Mouse (Mus musculus) heart, embryonic 14.5 days (tissue): ENCODE measurements around the gene Slc22a20. TPM values are rescaled to one million over a fixed set of nuclear protein-coding genes. Genes with fewer than 3 reads are reported as not detected.

Source experiments
- ATAC-seq: fragments of 200-750 bp; cut with Nextera tagmentation; 2 replicates; pipeline ENCODE4 v1.8.0; 2017; ENCODE audit warnings: low read depth, moderate TSS enrichment; ENCODE audit not compliant: insufficient number of reproducible peaks, insufficient read depth, low FRiP score
- H3K27ac ChIP-seq, 2 experiments: fragments of 200-500 bp in 1 of 2; fragments of 300-500 bp in 1 of 2; sonication (generic) in 1 of 2; replicated peaks in 1 of 2; 2 replicates each; pipeline ENCODE4 v1.5.1; 2012 to 2014; ENCODE audit warnings: low read depth in 2 of 2, low read length in 2 of 2, control low read depth in 1 of 2, mild to moderate bottlenecking in 1 of 2, mixed read lengths in 1 of 2; ENCODE audit not compliant: control insufficient read depth in 1 of 2, insufficient read depth in 1 of 2
- H3K27me3 ChIP-seq: fragments of 300-500 bp; sonication (generic); 2 replicates; pipeline ENCODE4 v1.6.1; 2014; ENCODE audit warnings: mild to moderate bottlenecking, low read length, control low read depth; ENCODE audit not compliant: control insufficient read depth, insufficient read depth
- H3K36me3 ChIP-seq: fragments of 300-500 bp; sonication (generic); 2 replicates; pipeline ENCODE4 v1.6.1; 2014; ENCODE audit warnings: mild to moderate bottlenecking, control low read depth, low read length, mixed read lengths; ENCODE audit not compliant: control insufficient read depth, insufficient read depth
- H3K4me1 ChIP-seq, 2 experiments: fragments of 200-500 bp in 1 of 2; fragments of 300-500 bp in 1 of 2; sonication (generic) in 1 of 2; 2 replicates each; pipeline ENCODE4 v1.6.1; 2012 to 2014; ENCODE audit warnings: low read length in 2 of 2, control low read depth in 1 of 2, mixed read lengths in 1 of 2; ENCODE audit not compliant: control insufficient read depth in 2 of 2, insufficient read depth in 2 of 2
- H3K4me2 ChIP-seq: fragments of 300-500 bp; sonication (generic); 2 replicates; pipeline ENCODE4 v1.6.1; 2014; ENCODE audit warnings: mild to moderate bottlenecking, low read length
- H3K4me3 ChIP-seq, 2 experiments: fragments of 200-500 bp in 1 of 2; fragments of 300-500 bp in 1 of 2; sonication (generic) in 1 of 2; 2 replicates each; pipeline ENCODE4 v1.5.1; 2012 to 2014; ENCODE audit warnings: low read length in 2 of 2, mild to moderate bottlenecking in 2 of 2, control low read depth in 1 of 2, low read depth in 1 of 2, moderate library complexity in 1 of 2; ENCODE audit not compliant: control insufficient read depth in 1 of 2, insufficient read depth in 1 of 2
- H3K9ac ChIP-seq: fragments of 300-500 bp; sonication (generic); 2 replicates; pipeline ENCODE4 v1.6.1; 2014; ENCODE audit warnings: mild to moderate bottlenecking, low read length
- H3K9me3 ChIP-seq: fragments of 300-500 bp; sonication (generic); 2 replicates; pipeline ENCODE4 v1.6.1; 2016; ENCODE audit warnings: low read length, control low read depth; ENCODE audit not compliant: control insufficient read depth
- WGBS: fragments of 180-500 bp; shearing (Covaris S2); extraction: QIAGEN DNeasy Blood & Tissue Kit; methylation state at CpG from one replicate; pipeline ENCODE4 v1.1.7; 2014; 5-methylcytosine and 5-hydroxymethylcytosine counted together
- polyA plus RNA-seq: library from polyadenylated mRNA; unstranded; fragments of >200 nt; fragmentation: Nextera tagmentation; extraction: Ambion mirVana; gene quantifications from 2 replicates; pipeline ENCODE4 v1.2.1, GENCODE M21; 2014

Gene Slc22a20
- polyA plus RNA-seq, 1 experiment from 2014 or later = not detected

DNA sequence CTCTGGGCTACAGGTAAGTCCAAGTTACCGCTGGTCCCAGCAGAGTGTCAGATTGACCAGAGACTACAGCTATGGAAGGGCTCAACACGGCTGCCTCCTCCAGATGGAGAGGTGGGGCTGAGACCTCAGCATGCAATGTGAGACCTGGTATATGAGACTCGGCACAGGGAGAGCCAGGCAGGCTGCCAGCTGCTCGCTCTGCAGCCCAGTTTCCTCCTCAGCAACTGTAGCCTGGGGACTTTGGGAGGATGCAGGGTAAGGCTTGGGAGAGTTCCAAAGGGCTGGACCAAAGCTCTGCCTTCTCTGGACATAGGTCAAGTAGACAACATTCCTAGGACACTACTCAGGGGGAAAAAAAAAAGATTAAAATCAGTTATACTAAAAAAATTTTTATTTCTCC is 45.8 kb downstream of the Slc22a20 start:
- no peak overlapping the region for H3K9ac ChIP-seq
- WGBS = 46% methylated on average over 4 of the region's 4 CpGs
- H3K27ac ChIP-seq = peak overlapping the region; percentile 14 to 74; a peak in 3 of 4 replicates
- no peaks in the 10 kb centered on the region for H3K9me3 ChIP-seq
- H3K4me2 ChIP-seq = no peak overlapping the region
- ATAC-seq = peak; percentile 37; the same call in 1 of the 2 replicates
- H3K36me3 ChIP-seq = peaks cover 43% of the 10 kb centered on the region
- H3K27me3 ChIP-seq = no peaks in the 10 kb centered on the region
- no peak overlapping the region for H3K4me3 ChIP-seq
- peaks cover 48 to 61% of the 10 kb centered on the region in 2 experiments for H3K4me1 ChIP-seq

DNA sequence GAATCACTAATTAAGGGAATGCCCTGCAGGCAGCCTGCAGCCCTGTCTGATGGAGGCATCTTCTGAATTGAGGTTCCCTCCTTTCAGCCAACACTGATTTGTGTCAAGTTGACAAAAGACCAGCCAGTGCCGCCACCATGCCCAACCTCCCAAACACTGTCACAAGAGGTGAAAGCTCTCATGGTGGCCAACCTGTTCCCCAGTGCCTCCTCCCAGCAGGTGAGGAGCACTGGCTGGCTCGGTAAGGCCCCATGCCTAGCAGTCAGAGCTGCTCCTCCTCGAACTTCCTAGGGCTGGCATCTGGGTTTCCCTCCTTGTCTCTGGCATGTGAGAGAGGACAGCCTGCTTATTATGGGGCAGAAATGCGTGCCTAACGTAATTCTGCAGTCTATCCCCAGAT is 46.2 kb downstream of the Slc22a20 start:
- no peak overlapping the region; the same call in 1 of the 2 replicates for H3K9ac ChIP-seq
- no peak overlapping the region for H3K4me2 ChIP-seq
- no peaks in the 10 kb centered on the region for H3K9me3 ChIP-seq
- ATAC-seq = no peak
- peaks cover 43% of the 10 kb centered on the region for H3K36me3 ChIP-seq
- WGBS = 77% methylated on average over 5 of the region's 5 CpGs
- H3K4me3 ChIP-seq = no peak overlapping the region
- no peaks in the 10 kb centered on the region for H3K27me3 ChIP-seq
- H3K4me1 ChIP-seq = peaks cover 48 to 61% of the 10 kb centered on the region in 2 experiments
- H3K27ac ChIP-seq = peak overlapping the region; percentile 14 to 62; a peak in 3 of 4 replicates

DNA sequence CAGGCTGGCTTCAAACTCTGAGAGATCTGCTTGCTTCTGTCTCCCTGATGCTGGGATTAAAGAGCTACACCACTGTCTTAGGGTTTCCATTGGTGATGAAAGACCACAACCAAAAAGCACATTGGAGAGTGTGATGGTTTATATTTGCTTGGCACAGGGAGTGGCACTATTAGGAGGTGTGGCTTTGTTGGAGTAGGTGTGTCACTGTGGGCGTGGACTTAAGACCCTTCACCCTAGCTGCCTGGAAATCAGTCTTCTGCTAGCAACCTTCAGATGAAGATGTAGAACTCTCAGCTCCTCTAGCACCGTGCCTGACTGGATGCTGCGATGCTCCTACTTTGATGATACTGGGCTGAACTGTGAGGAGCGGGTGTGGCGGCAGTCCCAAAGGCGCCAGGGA is 47.4 kb downstream of the Slc22a20 start:
- no peaks in the 10 kb centered on the region for H3K9me3 ChIP-seq
- H3K4me3 ChIP-seq = no peak overlapping the region
- peak overlapping the region; percentile 44; the same call in 1 of the 2 replicates for H3K4me2 ChIP-seq
- H3K4me1 ChIP-seq = peaks cover 37 to 52% of the 10 kb centered on the region in 2 experiments
- 87% methylated on average over 6 of the region's 6 CpGs for WGBS
- peak overlapping the region in 1 of 2 experiments; percentile 15; a peak in 1 of 4 replicates for H3K27ac ChIP-seq
- peaks cover 41% of the 10 kb centered on the region for H3K36me3 ChIP-seq
- H3K27me3 ChIP-seq = no peaks in the 10 kb centered on the region
- H3K9ac ChIP-seq = no peak overlapping the region
- ATAC-seq = no peak

DNA sequence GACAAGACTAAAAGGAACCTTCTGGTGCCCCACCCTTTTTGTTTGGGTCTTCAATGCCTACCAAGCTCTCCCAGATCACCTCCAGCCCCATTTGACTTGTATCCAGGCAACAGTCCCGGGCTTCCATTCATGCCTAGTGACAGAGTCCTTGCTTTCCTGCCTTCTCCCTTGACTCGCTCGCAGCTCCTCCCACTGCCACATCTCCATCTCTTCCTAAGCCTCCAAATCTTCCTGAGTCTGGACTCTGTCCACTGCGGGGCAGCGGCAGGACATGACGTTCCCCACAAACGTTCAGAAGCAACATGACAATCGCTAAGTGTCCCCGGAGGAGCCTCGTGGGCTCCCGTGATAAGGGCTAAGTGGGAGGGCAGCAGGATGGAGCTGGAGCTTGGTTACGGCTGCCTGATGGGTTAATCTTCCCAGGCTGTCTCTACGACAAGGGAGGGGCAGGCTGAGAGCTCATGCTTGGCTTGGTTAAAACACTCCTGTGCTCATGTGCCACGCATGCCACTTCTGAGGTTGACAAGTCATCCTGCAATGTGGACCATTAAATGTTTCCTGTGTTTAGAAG is 48.0 kb downstream of the Slc22a20 start:
- Histone ChIP-seq H3K27me3 (no peaks in the 10 kb centered on the region), H3K27ac (peak overlapping the region; percentile 15 to 21; a peak in 2 of 4 replicates), H3K4me1 (peaks cover 31 to 46% of the 10 kb centered on the region in 2 experiments), H3K9ac (no peak overlapping the region), H3K9me3 (no peaks in the 10 kb centered on the region), H3K4me2 (peak overlapping the region; percentile 44), H3K4me3 (no peak overlapping the region; a peak in 1 of 4 replicates), H3K36me3 (peaks cover 35% of the 10 kb centered on the region)
- no peak for ATAC-seq
- 2% methylated on average over 14 of the region's 14 CpGs for WGBS

DNA sequence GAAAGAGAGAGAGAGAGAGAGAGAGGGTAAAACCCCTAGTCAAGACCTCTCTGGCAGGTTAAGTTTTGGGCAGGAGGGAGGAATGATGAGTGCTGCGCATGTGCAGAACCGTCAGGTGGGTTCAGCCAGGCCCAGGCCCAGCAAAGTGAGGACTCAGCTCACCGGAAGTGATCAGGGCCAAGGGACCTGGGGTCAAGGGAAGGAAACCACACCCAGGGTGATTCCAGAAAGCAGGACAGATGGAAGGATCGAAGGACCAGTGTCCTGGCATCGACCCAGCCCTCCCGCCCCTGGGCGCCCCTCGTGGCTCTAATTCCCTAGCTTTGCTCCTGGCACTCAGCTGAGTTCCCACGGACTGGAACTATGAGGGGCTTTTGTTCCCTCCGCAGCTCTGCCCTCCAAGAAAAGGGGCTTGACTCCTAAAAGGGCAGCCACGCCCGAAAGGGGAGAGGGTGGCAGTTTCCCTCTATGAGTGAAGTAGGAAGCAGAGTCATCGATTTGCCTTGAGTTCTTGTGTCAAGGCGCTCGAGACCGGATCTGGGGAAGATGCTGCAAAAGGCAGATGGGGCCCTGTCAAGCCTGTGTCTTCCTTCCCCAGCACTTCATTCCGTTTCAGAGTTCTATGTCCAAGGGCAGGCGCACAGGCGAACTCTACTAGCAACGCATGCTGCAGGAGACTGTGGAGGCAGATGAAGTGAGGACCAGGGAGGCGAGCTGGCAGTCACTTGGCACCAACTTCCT is 48.7 kb downstream of the Slc22a20 start:
- Histone ChIP-seq H3K4me2 (peak overlapping the region; percentile 44), H3K27ac (peak overlapping the region; percentile 15 to 21; a peak in 2 of 4 replicates), H3K9ac (no peak overlapping the region)

DNA sequence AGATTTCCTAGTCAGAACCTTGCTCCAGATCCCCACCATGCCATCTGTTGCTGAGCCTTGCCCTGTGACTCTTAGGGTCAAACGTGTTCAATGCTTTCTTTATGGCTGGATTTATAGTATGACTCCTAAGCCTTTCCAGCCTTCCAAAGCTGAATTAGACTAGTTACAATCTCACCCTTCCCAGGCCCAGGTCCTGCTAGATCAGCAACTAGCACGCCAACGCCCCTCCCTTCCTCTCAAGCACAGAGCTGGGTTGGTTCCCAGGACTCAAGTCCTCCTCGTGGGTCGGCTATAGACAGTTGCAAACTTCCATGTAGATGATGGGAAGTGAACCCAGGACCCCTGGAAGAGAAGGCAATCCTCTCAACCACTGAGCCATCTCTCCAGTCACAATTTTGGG is 50.3 kb downstream of the Slc22a20 start:
- ATAC-seq = no peak
- Histone ChIP-seq H3K9me3 (no peaks in the 10 kb centered on the region), H3K9ac (0 out of 2 replicates have a peak overlapping the region, but pooled peaks have one; percentile 36), H3K4me1 (peaks cover 30 to 39% of the 10 kb centered on the region in 2 experiments), H3K36me3 (peaks cover 14% of the 10 kb centered on the region), H3K4me3 (no peak overlapping the region), H3K27me3 (no peaks in the 10 kb centered on the region), H3K27ac (peak overlapping the region; percentile 26 to 60; a peak in 1 of 4 replicates), H3K4me2 (no peak overlapping the region)
- WGBS = 54% methylated on average over 5 of the region's 5 CpGs

More for the DNA sequence above, 48.7 kb downstream of the Slc22a20 start:
- Histone ChIP-seq H3K36me3 (peaks cover 30% of the 10 kb centered on the region), H3K4me1 (peaks cover 31 to 40% of the 10 kb centered on the region in 2 experiments), H3K9me3 (no peaks in the 10 kb centered on the region), H3K27me3 (no peaks in the 10 kb centered on the region), H3K4me3 (no peak overlapping the region)
- WGBS = 64% methylated on average over 21 of the region's 21 CpGs
- ATAC-seq = no peak

DNA sequence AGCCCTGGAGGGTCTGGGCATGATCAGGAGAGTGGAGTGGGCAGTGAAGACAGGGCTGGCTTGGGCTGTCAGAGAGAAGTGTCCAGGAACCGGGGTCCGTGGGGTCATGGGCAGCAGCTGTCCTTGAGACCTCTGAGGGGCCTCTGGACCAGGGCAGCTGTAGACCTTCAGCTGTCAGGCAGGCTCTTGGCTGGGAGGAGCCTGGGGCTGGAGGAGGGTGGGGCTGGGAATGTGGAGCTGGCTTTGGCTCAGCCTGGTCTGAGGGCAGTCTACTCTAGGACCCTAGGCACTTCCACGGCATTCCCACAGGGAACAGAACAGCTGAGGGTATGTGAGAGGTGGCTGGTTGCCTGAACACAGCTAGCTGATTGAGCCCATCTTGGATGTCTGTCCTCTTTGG is 50.7 kb downstream of the Slc22a20 start:
- 7% methylated on average over 3 of the region's 3 CpGs for WGBS
- H3K36me3 ChIP-seq = peaks cover 10% of the 10 kb centered on the region
- H3K4me1 ChIP-seq = peaks cover 28 to 37% of the 10 kb centered on the region in 2 experiments
- H3K4me3 ChIP-seq = no peak overlapping the region
- ATAC-seq = peak; percentile 79
- peak overlapping the region; percentile 36; the same call in 1 of the 2 replicates for H3K9ac ChIP-seq
- peak overlapping the region; percentile 17; the same call in 1 of the 2 replicates for H3K4me2 ChIP-seq
- H3K9me3 ChIP-seq = no peaks in the 10 kb centered on the region
- no peaks in the 10 kb centered on the region for H3K27me3 ChIP-seq
- H3K27ac ChIP-seq = peak overlapping the region; percentile 44 to 60
